Mouse (Mus musculus) granulocyte monocyte progenitor cell, adult 5-6 weeks (primary cell): ENCODE measurements at regions not wholly inside any gene's neighbourhood (a gene's known extent, or its start where the extent isn't known, plus 50 kb on each side); places are given as distances from the start of the nearest gene placed in this dataset.

Experiments
- ATAC-seq: replicated peaks from 2 replicates; pipeline ENCODE4 v1.8.0; 2016; ENCODE audit warnings: mild to moderate bottlenecking, moderate TSS enrichment, inconsistent platforms; ENCODE audit not compliant: poor library complexity, severe bottlenecking

GRCm38 (mm10) chr13:107715616-107716015, 328.6 kb upstream of the Smim15 start:
- no peak for ATAC-seq

- ATAC-seq: no peak
Observed at GRCm38 (mm10) chr13:107714001-107714400, 330.2 kb upstream of the Smim15 start.

GRCm38 (mm10) chr13:107711341-107711994, 332.8 kb upstream of the Smim15 start:
- no peak for ATAC-seq

DNA sequence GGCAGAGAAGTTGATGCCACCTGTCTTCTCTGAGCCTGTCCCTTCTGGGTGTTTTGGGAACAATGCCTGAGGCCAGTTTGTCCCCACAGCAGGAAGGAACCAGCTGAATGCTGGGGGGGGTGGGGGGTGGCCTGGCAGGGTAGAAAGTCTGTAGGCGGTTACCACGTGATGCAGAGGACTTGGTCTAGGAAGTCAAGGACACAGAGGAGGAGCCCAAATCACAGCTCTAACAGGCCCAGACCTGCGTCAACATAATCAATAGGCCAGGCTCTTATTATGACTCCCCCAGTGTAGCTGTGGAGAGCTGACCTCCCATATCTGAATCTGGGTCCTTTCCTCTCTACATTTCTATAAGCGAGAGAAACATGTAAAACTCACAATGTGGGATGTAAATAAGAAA, 333.9 kb upstream of the Smim15 start:
- ATAC-seq: 0 out of 2 replicates have a peak, but pooled peaks have one; percentile 27

- ATAC-seq: peak; percentile 71
Observed at GRCm38 (mm10) chr13:107709828-107710227, 334.4 kb upstream of the Smim15 start.

DNA sequence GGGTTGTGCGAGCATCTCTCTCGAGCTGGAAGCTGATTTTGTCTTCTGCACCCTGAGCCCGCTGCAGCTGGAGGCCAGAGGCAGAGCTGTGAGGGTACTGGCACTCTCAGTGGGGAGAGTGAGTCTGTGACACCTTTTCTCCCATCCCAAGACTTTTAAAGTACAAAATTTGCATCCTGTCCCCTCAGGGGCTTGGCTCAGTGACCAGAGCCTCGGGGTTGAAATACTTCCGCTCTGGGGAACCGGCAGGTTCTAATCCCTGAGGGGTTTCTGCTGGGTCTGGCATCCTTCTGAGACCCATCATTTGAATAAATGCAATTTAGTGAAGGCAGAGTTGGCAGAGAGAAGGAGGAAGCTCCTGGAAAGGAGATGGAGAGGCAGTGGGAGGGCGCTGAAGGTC, 340.5 kb upstream of the Smim15 start:
- no peak for ATAC-seq

- ATAC-seq: peak; percentile 95
Observed at GRCm38 (mm10) chr13:107700268-107701139, 343.7 kb upstream of the Smim15 start.

DNA sequence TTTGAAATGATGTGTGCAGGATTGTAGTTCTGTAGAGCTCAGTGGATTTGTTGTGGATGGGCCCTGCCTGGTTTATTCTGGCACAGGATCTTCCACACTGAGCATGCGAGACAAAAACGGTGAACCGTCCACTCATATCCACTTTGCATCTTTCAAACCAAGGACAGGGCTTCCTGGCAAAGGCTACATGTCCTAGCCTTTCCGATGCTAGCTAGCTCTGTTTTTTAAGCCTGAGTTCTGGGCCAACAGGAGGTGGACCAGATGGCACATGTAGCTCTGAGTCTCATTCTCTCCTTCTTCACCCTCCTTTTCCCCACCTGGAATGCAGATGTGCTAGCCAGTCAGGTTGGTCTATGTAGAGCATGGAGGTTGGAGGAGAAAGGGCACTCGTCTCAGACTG, 345.0 kb upstream of the Smim15 start:
- ATAC-seq: no peak

DNA sequence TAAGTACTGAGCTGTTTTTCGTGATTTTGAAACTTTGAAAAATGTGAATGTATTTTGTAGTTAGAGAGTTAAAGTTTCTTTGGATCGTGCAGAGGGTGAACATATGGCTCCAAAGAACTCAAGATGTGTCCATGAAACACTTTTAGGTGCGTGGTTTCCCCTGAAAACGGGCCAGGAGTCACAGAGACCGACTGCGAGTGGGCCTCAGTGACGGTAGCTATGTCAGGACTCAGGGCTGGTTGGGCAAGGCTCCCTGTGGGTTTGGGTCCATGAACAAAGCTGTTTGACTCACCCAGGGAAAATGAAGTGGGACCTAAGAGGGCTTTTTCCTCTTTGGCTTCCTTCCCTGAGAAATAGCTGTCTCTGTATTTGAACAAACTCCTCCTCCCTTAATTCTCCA, 345.9 kb upstream of the Smim15 start:
- no peak for ATAC-seq

- ATAC-seq: peak; percentile 65
Observed at GRCm38 (mm10) chr13:107692123-107692830, 352.0 kb upstream of the Smim15 start.

DNA sequence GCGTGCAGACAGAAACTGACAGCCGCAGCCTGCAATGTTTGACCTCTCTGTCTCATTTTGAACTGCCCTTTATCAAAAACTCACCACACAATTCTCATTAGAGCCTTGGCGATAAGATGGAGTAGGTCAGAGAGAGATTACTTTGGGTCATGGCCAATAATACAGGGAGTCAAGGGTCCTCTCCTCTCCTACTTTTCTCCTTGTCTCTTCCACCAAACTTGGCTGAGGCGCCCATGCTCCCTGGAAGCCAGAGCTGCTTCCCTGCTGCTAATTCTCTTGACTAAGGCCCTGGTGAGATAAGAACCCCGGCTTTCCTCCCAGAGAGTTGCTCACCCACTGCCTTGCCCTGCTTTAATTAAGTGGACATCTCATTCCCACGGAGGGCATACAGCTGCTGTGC, 355.3 kb upstream of the Smim15 start:
- no peak for ATAC-seq

- ATAC-seq: no peak
Observed at GRCm38 (mm10) chr13:107685231-107685630, 359.0 kb upstream of the Smim15 start.

DNA sequence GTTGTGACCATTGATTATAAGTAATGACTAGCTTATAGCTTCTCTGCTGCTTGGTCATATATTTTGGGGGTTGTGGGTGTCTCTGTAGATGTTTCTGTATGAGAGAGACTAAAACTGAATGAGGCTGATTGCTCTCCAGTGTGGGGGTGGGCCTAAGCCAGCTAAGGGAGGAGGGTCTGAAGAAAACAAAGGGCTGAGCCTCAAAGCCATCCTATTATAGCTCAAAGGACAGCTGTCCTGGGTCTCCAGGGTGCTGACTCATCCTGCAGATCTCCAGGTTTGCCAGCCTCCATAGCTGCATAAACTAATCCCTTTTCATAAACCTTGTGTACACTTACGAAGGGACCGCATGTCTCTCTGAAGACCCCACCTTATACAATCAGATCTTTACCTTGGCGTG, 360.3 kb upstream of the Smim15 start:
- no peak for ATAC-seq

GRCm38 (mm10) chr13:107681719-107682118, 362.5 kb upstream of the Smim15 start:
- ATAC-seq: peak; percentile 50

GRCm38 (mm10) chr13:107678860-107679259, 365.4 kb upstream of the Smim15 start:
- ATAC-seq: no peak

GRCm38 (mm10) chr13:107677091-107677470, 367.2 kb upstream of the Smim15 start:
- peak; percentile 55 for ATAC-seq

- ATAC-seq: peak; percentile 53
Observed at GRCm38 (mm10) chr13:107676310-107677090, 367.7 kb upstream of the Smim15 start.

DNA sequence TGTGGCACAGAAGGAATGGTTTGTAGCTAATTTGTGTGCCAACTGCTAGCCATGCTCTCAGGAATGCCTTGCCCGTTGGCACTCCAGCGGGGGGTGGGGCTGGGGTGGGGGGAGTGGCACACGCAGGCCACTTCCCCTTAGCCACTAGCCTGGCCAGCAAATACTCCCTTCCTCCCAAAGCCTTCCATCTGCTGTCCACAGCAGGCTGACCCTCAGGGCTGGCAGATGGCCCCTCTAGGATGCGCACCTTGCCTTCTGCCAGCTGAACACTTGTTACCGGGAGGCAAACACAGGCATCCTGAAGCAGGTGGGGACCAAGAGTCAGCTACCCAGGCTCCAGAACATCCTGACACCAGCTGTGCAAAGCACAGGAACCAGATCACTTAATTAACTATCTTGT, 372.1 kb upstream of the Smim15 start:
- peak; percentile 34; the same call in 1 of the 2 replicates for ATAC-seq

DNA sequence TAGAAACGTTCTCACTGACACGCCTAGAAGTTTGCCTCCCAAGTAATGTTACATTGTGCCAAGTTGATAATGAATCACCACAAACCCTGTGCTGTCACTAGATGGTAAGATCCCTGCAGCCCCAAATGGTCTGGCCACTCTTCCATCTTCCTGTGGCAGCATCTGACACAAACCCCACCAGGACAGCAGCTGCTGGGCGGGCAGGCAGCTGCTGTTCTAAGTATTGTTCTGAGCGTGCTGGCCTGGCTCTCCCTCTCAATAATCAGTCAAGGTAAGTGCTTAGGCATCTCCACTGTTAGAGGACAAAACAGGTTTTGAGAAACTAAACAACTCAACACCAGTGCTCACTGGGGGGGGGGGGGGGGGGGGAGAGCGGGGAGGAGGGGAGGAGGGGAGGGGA, 375.7 kb upstream of the Smim15 start:
- no peak for ATAC-seq

GRCm38 (mm10) chr13:107665775-107666174, 378.5 kb upstream of the Smim15 start:
- ATAC-seq: no peak
